Mouse (Mus musculus): Measurements from ENCODE around the gene Col1a2.

Col1a2 gene

GRCm38 (mm10) chr6:4528439-4528838 lies 23.8 kb downstream of the Col1a2 start:
- DNase-seq = no peak

- no peak for DNase-seq
Observed at GRCm38 (mm10) chr6:4530986-4531385, 26.4 kb downstream of the Col1a2 start.

GRCm38 (mm10) chr6:4532898-4533297 lies 28.3 kb downstream of the Col1a2 start:
- no peak for DNase-seq

- DNase-seq = no peak
Observed at GRCm38 (mm10) chr6:4534462-4535079, 30.0 kb downstream of the Col1a2 start.

GRCm38 (mm10) chr6:4541926-4542715 lies 37.5 kb downstream of the Col1a2 start:
- DNase-seq = no peak

- DNase-seq = peak; percentile 58
Observed at GRCm38 (mm10) chr6:4544554-4544953, 39.9 kb downstream of the Col1a2 start.

GRCm38 (mm10) chr6:4545727-4546126 lies 41.1 kb downstream of the Col1a2 start:
- DNase-seq = peak; percentile 54

- DNase-seq = peak; percentile 65
Observed at GRCm38 (mm10) chr6:4548894-4549293, 44.3 kb downstream of the Col1a2 start.

- DNase-seq = no peak
Observed at GRCm38 (mm10) chr6:4549846-4550548, 45.4 kb downstream of the Col1a2 start.

GRCm38 (mm10) chr6:4550549-4550915 lies 45.9 kb downstream of the Col1a2 start:
- no peak for DNase-seq

- DNase-seq = no peak
Observed at GRCm38 (mm10) chr6:4555366-4555765, 50.8 kb downstream of the Col1a2 start.

- no peak for DNase-seq
Observed at GRCm38 (mm10) chr6:4557086-4557485, 52.5 kb downstream of the Col1a2 start.

GRCm38 (mm10) chr6:4557678-4558077 lies 53.1 kb downstream of the Col1a2 start:
- peak; percentile 66 for DNase-seq

GRCm38 (mm10) chr6:4561156-4561555 lies 56.5 kb downstream of the Col1a2 start:
- DNase-seq = no peak

GRCm38 (mm10) chr6:4561621-4562020 lies 57.0 kb downstream of the Col1a2 start:
- no peak for DNase-seq

- DNase-seq = peak; percentile 10
Observed at GRCm38 (mm10) chr6:4562401-4562800, 57.8 kb downstream of the Col1a2 start.

GRCm38 (mm10) chr6:4563477-4563876 lies 58.9 kb downstream of the Col1a2 start:
- DNase-seq = no peak

GRCm38 (mm10) chr6:4570412-4570811 lies 65.8 kb downstream of the Col1a2 start:
- no peak for DNase-seq

- DNase-seq = no peak
Observed at GRCm38 (mm10) chr6:4577756-4578155, 73.1 kb downstream of the Col1a2 start.

- DNase-seq = no peak
Observed at GRCm38 (mm10) chr6:4578343-4578742, 73.7 kb downstream of the Col1a2 start.

- no peak for DNase-seq
Observed at GRCm38 (mm10) chr6:4579620-4580019, 75.0 kb downstream of the Col1a2 start.

- DNase-seq = peak; percentile 20
Observed at GRCm38 (mm10) chr6:4583485-4583884, 78.9 kb downstream of the Col1a2 start.

GRCm38 (mm10) chr6:4587946-4588345 lies 83.3 kb downstream of the Col1a2 start:
- DNase-seq = peak; percentile 24

- no peak for DNase-seq
Observed at GRCm38 (mm10) chr6:4588722-4589121, 84.1 kb downstream of the Col1a2 start.
